Mouse (Mus musculus) lung, postnatal 10 days (tissue): ENCODE results near the gene Eml6.
"Not testable (repeated sequence)": the region's sequence is repeated elsewhere in the genome, so short reads cannot be mapped to it uniquely, and the experiment has no call there.

Source experiments
- DNase-seq: peaks from one replicate; pipeline ENCODE4 v3.0.0; 2021

Eml6 gene

DNA sequence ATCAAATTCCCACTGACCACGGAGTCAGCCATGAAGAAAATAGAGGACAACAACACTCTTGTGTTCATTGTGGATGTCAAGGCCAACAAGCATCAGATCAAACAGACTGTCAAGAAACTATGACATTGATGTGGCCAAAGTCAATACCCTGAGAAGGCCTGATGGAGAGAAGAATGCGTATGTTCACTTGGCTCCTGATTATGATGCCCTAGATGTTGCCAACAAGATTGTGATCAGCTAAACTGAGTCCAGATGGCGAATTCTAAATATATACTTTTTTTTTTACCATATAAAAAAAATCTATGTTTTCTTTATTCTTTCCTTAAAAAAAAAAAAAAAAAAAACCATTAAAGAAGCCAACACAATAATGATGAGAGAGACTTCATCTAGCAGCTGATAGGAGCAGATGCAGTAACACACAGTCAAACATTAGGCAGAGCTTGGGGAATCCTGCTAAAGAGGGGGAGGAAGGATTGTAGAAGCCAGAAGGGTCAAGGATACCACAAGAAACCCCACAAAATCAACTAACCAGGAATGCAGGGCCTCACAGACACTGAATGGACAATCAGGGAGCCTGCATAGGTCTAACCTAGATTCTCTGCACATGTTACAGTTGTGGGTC is 185.1 kb downstream of the Eml6 start:
- DNase-seq: no peak

DNA sequence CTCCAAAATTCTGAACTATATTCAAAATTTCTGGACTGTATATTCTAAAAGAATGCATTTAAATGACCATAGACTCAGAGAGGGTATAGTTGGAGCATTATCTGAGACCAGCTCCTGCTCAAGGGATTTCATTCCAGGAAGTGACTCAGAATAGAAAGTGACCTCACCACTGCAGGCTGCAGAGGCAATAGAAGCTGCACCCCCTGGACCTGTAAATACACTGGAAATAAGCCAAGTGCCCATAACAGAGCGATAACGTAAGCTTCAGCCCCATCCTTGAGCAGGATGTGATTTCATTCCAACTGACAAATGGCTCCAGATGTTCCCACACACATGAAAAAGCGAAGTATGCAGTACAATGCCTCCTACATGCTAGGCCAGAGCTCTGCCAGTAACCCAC is 186.1 kb downstream of the Eml6 start:
- peak; percentile 65 for DNase-seq

DNA sequence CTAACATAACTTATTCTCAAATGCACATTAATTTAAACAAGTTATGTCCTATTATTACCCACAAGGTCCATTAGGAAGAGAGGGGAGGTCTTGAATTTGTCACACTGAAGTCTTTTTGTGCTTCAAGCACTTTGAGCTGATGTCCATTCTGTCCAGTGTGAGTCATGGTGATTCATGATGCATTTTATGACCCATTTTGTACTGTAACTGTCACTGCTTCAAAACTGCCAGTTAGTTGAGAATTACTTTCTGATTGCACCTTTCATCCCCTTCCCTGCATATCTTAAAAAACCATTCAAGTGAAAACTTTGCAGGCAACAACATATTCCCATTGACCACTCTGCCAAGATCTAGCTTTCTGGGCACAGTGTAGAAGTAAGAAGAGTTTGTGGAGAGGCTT is 188.8 kb downstream of the Eml6 start:
- no peak for DNase-seq

DNA sequence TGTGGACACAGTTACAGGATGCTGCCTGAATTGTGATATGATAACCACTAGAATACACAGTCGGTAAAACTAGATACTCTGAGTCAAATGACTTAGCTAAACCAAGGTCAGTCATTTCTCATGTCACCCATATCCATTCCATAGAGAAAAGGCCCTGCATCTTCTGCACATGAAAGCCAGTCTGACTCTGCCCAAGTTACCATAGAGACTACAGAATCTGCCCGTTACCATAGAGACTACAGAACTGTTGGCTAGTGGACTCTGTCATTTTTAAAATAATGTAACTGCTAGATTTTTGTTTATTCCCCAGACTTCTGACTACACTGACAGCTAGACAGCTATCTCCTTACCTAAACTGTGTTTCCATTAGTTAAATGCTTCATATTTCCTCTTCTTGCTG is 198.1 kb downstream of the Eml6 start:
- no peak for DNase-seq

DNA sequence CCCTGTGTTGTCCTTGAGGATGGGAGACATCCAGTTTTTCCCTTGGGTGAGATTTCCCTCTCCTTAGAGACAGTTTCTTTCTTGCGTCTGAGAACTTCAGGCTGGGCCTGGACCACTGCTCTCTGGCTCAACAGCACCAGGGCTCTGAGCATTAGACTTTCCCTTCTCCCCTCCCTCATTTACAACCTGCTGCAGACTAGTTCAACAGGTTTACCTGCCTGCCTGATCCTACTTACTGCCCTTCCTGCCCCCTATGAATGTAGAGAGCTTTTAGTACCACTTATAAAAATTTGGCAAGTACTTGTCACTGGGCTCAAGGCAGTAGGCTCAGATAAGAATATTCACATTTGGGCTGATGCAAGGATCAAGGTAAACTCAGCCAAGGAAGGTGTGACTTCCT is 199.8 kb downstream of the Eml6 start:
- DNase-seq: no peak

DNA sequence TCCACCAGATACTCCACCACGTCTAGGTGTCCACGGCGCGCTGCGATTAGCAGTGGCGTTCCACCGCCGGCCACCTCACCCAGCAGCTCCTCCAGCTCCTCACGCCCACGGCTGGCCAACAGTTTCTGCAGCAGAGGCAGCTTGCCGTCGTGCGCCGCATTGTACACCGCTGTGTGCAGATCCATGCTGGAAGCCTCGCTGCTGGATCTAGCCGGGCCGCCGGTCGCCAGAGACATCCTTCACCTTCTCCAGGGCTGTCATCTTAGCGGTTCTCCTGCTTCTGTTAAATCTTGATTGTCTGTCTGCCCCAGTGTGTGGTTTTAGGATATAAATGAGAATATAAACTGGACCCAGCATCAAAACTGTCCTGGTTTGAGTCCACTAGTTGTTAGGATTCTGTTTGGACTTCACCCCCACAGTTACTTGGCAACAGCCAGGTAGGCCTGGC is 200.5 kb downstream of the Eml6 start, which contains the start of gene 4931440F15Rik:
4931440F15Rik (minus strand) TSS at position 398 of the 448 bp plus-strand sequence.
- not testable (repeated sequence) for DNase-seq

DNA sequence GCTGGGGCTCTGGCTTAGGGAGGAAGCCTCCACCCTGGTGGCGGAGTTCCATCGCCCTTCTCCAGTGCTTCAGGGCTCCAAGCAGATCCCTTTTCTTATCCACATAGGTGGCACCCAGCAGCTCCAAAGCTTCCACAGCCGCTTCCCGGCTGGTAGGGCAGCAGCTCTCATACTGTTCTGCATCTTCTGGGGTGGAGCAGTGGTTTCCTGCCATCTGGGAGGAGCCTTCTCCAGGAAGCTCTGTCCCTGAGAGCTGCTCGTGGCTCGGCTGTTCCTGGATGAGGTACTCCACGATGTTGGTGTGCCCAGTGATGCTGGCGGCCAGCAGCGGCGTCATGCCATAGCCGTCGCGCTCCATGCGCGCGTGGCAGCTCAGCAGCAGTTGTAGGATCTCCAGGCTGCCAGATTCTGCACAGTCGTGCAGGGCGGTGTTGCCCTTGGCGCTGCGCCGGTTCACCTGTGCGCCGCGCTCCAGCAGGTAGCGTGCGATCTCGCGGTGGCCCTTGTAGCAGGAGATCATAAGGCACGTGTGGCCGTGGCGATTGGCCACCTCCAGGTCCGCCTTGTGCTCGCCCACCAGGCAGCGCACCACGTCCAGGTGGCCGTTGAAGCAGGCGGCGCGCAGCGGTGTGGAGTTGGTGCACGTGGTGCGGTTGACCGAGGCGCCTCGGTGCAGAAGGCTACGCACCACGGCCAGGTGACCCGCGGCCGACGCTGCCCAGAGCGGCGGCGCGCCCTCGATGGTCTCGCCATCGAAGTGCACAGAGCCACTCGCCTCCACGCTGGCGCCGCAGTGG is 201.2 kb downstream of the Eml6 start:
- DNase-seq: not testable (repeated sequence)

DNA sequence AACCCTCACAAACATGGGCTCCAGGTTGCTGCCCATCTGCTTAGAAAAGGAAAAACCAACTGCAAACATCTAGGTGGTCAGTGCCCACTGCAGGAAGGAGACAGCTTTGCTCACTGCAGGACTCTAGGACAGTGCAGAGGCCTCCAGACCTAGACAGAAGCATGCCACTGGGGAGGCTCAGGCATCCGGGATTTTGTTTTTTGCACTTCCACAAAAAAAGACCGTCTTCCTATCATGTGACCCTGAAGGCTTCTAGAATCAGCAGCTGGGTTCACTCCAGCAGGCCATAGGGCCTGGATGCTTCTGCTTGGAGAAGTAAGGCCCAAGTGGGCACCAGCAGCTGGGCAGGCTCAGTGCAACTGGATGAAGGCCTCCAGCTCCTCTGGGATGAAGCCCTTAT is 202.7 kb downstream of the Eml6 start:
- DNase-seq: no peak

DNA sequence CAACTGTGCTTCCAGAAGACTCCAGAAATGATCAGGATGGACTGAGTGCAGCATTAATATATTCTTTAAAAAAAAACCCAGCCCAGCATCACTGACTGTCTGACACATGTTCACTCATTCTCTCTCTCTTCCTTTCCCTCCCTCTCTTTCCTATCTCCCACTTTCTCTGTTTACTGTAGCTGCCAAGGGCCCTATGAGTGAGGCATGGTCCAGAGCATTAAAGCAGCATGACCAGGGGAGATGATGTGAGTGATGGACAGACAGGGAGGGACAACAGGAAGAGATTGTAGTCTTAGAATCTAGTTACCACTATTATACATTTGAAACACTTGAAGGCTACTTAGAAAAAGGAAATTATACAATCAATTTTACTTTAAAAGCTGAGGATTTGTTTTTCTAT is 210.2 kb downstream of the Eml6 start:
- DNase-seq: no peak

DNA sequence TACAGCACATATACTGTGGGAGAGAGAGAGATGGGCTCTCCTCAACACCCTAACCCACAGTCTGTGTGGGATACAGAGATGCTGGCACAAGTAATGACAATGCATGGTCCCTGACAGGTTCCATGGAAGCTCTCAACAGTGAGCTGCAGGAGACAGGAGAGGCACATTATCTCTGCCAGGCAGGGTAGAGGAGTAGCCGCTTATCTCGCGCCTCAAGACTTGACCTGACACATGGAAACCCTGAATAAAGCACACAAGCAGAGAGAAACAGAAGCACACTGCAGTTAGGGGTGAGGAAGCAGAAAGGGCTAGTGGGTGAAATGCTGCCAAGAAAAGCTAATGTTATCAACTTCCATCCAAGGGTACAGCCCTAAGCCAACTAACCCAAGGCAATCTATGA is 210.6 kb downstream of the Eml6 start:
- no peak for DNase-seq

DNA sequence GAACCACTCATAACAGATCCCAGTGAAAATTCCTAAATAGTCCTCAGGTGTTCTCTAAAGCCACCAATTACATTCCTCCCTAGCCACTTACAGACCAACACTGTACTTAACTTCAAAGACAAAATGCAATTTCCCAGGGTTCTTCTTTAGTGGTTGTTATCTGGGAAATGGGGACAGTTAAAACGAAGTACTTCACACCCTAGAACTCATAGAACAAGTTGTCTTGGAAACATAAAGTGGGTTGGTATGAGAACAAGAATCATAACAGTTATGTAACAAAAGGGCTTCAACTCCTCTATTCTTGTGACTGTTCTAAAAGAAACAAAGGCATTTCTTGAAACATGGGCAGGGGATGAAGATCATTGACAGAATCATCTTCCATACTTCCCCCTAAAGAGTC is 212.6 kb downstream of the Eml6 start:
- no peak for DNase-seq

DNA sequence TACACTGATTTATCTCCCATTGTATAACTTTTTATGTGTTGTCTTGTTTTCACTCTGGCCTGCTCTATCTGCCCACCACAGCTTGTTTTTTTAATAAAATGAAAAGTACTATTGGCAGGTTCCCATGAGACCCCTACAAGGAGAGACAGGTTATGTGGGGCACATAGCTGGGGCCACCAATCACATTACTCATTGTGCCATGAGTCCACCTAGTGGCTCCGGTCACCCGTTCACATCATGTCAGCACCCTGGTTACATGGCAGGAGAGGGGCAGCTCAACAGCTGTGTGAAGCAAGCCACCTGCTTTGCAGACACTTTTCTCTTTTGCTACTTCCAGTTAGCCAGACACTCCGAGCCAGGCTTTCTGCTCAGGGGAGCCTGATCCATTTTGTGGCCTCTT is 213.4 kb downstream of the Eml6 start:
- DNase-seq: no peak

DNA sequence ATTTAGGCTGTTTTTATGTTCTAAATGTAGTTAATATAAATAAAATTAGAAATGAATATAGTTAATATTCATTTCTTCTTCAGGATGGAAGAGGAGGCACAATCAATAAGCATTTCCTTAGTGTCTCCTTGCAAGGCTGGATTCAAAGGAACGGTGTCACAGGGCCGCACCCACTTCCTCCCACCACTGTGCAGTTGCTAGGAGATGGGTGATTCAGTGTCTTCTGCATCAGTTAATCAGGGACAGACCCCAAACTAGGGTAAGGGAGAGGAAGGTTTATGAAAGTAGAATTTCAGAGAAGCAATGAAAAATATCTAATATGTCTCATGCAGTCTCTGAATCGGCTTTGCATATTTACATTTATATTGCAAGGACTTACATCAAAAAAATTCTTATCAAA is 215.5 kb downstream of the Eml6 start:
- DNase-seq: no peak

DNA sequence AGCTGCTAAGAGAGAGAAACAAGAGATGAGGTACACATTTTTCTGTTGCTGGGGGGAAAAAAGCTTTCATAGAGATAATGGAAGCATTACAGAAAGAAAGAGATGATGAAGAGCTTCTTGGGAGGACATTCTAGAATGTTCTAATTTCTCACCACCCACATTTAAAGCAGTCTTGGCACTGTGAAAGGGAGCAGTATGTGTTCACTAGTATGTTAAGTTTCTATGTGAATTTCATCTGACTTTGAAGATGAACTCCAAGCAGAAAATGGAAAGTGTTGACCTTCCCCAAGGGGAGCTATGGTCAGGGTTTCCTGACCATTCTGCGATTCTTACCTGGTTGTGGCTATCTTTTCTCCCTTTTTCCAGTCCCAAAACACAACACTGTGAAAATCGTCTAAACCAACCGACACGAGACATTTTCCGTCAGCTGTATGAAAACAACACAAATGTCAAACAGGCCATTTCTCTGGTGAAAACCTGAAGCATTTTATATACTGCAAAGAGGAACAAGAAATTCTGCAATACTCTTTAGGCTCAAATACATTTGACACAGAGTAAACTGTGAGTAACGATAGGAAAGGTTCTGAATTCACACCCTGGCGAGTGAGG is 216.7 kb downstream of the Eml6 start:
- DNase-seq: no peak

DNA sequence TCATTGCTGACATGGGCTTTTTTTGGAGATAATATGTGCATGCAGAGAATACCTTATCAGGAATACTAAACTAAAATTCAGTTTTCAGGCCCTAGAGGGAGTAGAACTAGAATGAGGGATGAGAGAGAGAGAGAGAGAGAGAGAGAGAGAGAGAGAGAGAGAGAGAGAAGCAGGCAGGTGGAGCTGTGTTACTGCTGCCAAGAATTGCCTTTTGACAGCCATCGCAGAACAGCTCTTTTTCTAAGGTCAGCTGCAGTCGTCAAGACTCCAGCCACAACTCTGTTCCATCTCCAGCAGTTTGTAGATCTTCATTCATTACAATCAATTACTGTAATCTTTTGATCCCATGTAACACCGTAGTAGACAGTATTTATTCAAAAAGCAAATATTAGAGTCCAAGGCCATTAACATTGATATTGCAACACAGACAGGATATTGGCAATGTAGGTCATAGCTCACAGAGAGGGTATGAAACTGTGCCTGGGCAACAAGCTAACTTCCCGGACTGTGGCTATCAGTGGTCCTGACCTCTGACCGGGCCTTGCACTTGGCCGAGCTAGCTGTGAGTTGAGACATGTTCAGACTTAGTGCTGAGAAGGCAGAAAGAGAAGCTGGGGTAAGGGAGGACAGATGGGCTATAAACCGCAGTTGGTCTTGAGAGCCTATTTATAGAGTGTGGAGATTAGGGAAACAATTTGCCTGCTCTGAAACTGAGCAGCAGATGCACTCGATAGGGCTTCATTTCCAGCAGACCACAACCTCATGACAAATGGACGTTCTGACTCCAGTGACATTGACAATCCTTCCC is 217.5 kb downstream of the Eml6 start:
- peak; percentile 65 for DNase-seq

DNA sequence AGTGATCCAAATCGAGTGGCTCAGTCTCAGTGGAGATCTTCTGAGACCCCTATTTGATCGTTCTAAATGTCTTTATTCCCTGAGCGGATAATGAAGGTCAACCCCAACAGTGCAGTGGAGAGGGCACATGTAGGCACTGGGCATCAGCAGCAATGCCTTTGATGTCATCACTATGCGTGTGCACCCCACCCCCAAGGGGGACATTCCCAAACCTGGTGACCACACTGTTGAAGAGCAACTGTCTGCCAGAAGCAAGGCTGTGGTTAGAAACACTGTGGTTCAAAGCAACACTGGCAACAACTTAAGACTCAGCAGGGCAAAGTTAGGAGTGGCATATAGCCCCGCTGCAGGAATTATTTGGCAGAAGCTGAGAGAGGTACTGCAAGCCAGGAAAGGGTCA is 218.5 kb downstream of the Eml6 start:
- DNase-seq: no peak

DNA sequence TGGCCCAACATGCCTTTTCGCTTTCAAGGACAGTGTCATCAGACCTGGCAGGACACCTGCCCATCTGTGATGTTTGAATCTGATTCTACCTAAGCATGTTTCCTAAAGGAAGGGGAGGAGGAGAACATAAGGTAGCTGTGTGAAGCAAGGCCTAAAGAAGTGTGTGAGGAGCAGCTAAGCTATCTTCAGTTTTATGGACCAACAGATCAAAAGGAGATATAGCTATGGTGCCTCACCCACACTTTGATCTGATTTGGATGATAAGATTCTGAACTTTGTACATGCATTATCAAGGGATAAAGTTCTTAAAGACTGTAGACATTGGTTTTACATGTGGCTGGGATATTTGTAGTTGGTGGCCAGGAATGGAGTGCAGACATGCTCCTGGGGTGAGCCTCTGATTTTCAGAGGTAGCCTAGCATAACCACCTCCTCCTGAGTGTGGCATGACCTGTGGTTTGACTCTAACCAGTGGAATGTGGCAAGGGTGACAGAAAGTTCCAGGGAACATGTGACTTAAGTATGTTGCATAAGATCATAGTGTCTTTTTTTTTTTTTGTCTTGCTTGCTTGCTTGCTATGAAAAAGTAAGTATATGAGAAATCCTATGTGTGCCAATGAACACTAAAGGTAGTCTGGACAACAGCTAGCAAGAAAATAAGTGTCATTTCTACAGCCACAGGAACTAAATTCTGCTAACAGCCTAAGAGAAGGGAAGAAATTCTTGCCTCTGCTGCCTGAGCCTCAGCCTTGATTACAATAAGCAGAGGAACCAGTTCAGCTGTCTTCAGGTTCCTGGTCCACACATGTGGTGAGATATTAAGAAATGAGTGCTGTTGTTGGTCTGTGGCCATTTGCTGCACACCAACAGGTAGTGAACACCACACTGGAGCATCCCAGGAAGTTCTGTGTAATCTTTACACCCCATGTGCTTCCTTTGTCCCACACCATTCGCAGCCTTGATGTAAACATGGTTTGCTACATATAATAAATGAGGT is 224.1 kb downstream of the Eml6 start:
- no peak for DNase-seq

DNA sequence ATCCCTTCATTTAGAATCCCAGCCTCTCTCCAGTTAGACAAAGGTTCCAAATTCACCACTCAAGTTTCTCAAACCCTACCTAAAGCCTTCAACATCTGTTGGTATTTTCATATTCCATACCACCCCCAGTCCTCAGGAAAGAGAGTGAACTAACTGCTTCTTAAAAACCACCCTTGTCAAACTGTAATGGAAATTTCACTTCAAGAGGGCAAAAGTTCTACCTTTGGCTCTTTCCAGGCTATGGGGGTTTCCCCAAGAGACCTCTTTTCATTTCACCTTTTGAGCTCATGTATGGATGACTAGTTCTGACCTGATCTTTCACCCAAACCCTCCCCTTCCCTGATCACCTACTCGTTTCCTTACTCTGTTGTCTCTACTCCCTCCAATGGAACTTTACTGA is 226.0 kb downstream of the Eml6 start:
- no peak for DNase-seq

DNA sequence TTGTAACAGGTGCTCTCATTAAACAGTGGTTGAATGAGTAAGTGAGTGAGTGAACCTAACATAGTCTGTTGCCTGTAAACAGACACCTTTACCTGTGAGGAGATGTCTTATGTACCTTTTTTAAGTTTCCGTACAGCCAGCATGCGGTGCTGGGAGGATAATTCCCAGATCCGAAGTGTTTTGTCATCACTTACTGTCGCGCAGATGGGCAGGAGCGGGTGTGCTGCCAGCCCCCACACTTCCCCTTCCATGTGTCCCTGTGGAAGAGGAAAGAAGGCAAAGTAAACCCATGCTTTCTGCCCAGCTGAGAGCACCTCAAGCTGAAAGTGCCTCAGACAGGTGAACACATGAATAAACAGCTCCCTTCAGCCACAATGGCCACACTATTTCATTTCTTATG is 230.7 kb downstream of the Eml6 start:
- no peak for DNase-seq

DNA sequence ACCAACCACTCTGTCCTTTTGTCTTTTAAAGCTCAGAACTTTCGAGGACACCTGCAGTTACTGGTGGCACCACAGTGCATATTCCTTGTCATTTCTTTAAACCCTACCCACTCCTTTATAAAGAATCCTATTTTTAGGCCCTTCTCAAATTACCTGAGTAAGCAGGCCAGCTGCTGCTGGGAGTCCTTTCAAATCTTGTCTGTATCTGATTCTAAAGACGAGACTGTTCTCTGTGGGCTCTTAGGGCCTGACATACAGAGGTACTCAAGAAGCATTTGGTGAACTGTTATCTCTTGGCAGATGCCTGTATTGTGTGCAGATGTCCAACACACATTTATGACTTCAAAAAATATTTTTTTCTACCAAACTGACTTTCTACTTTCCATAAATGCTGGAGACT is 231.4 kb downstream of the Eml6 start:
- no peak for DNase-seq

DNA sequence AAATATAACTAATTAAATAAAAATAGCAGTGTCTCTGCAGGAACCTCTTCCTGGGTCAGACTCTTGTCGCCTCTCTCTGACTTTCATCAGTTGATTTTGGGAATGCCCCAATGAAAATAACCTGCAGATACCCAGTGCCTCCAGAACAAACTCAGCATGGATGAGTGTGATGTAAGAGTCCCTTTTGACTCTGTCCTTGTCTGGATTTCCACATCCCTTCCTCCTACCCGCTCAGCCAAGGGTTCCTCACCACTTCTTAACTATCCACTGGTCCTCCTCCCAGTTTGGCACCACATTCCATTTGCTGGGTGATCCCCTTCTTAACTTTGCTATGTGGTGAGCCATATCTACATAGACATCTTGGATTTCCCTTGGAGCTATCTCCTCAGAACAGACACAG is 235.0 kb downstream of the Eml6 start:
- no peak for DNase-seq
